Mouse (Mus musculus) small intestine, adult 2 months (tissue): ENCODE data around the gene Mgarp. TPM values are rescaled to one million over a fixed set of nuclear protein-coding genes. Genes with fewer than 3 reads are reported as not detected.
"Not testable (repeated sequence)": the region's sequence is repeated elsewhere in the genome, so short reads cannot be mapped to it uniquely, and the experiment has no call there.

ENCODE experiments used
- H3K27ac ChIP-seq: fragments of 200-500 bp; 2 replicates; pipeline ENCODE4 v1.5.1; 2012; ENCODE audit warnings: low read depth, low read length, control low read depth, inconsistent platforms; ENCODE audit not compliant: insufficient read depth
- H3K27me3 ChIP-seq: fragments of 200-500 bp; 2 replicates; pipeline ENCODE4 v1.6.1; 2012; ENCODE audit warnings: mild to moderate bottlenecking, moderate library complexity, low read length, inconsistent platforms; ENCODE audit not compliant: control insufficient read depth, insufficient read depth
- H3K36me3 ChIP-seq: fragments of 200-500 bp; 2 replicates; pipeline ENCODE4 v1.6.1; 2012; ENCODE audit warnings: mild to moderate bottlenecking, low read length, control low read depth, inconsistent platforms; ENCODE audit not compliant: control insufficient read depth, insufficient read depth
- H3K4me1 ChIP-seq: fragments of 200-500 bp; 2 replicates; pipeline ENCODE4 v1.6.1; 2012; ENCODE audit warnings: low read length, inconsistent platforms, mixed read lengths; ENCODE audit not compliant: control insufficient read depth, insufficient read depth, insufficient read length
- H3K4me3 ChIP-seq: fragments of 200-500 bp; 2 replicates; pipeline ENCODE4 v1.5.1; 2012; ENCODE audit warnings: low read depth, mild to moderate bottlenecking, control low read depth, inconsistent platforms, low read length, moderate library complexity
- CTCF ChIP-seq: fragments of 200-500 bp; IDR thresholded peaks from 2 replicates; pipeline ENCODE4 v1.5.1; 2012; ENCODE audit warnings: low read depth, mild to moderate bottlenecking, control low read depth, inconsistent platforms, low read length, moderate library complexity, mixed read lengths; ENCODE audit not compliant: insufficient replicate concordance, insufficient read length; ENCODE audit errors: extremely low read depth
- POLR2A ChIP-seq: fragments of 200-500 bp; IDR thresholded peaks from 2 replicates; pipeline ENCODE4 v1.6.1; 2012; ENCODE audit warnings: low read depth, mild to moderate bottlenecking, control low read depth, inconsistent platforms, low read length, moderate library complexity
- WGBS: fragments of 180-500 bp; shearing (Covaris S2); methylation state at CpG from one replicate; pipeline ENCODE4 v1.1.7; 2018; 5-methylcytosine and 5-hydroxymethylcytosine counted together
- polyA plus RNA-seq: library from polyadenylated mRNA; depleted of rRNA; stranded (reverse); fragments of >200 nt; gene quantifications from 2 replicates; pipeline ENCODE4 v1.2.3, GENCODE M21; 2012

Mgarp gene
- polyA plus RNA-seq, 1 experiment = 0.37 TPM

DNA sequence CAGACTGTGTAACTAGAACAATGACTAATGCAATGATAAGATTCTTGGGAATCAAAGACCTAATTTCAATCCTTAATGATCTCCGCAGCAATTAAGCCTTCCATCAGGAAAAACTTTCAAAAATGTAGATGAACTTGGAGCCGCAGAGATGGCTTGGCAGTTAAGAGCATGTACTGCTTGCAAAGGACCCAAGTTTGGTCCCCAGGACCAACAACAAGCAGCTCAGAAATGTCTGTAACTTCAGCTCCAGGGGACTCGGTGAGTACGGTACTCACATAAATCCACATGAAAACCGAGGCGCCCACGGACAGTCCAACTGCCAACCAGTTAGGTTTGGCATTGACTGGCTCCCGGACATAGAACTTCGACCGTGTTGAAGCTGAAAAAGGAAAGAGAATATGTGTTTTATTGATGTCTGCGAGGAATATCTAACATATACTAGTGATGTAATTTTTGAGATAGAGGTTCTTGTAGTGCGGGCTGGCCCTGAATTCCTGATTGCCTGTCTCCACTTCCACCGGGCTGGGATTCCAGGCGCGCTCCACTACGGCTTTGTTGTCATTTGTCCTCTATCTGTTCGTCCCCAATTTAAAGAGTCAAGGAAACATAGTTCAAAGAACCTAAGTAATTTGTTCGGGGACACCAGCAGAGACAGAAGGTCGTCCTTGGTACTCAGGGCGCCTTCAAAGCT is 11.5 kb upstream of the Mgarp start:
- no peaks in the 10 kb centered on the region for H3K27me3 ChIP-seq
- TF ChIP-seq POLR2A (no peak), CTCF (no peak)
- H3K36me3 ChIP-seq = peaks cover 20% of the 10 kb centered on the region
- H3K4me3 ChIP-seq = peak overlapping the region; percentile 94
- peak overlapping the region; percentile 65; the same call in 1 of the 2 replicates for H3K27ac ChIP-seq
- no peaks in the 10 kb centered on the region for H3K4me1 ChIP-seq
- WGBS = 12% methylated on average over 20 of the region's 20 CpGs

DNA sequence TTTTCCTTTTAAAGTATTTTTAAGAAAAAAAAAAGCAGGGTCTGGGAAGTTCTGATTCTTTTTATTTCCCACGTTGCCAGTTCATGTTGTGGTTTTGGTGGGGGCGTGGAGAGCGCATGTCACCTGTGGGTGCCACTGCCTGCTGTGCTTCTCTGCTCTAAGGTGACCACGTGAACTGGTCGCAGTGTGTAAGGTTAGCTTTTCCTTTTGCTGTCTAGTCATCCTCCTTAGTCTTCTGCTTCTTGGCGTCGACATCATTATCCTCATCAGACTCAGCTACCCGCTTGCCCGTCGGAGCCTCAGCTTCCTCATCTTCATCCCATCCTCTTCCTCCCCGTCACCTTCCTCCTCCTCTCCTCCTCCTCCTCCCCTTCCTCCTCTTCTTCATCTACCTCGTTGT is 6.1 kb upstream of the Mgarp start:
- Histone ChIP-seq H3K27me3 (0 out of 2 replicates have a peak, but pooled peaks cover 2% of the 10 kb centered on the region), H3K4me1 (no peaks in the 10 kb centered on the region), H3K27ac (no peak overlapping the region), H3K36me3 (peaks cover 20% of the 10 kb centered on the region), H3K4me3 (no peak overlapping the region)
- TF ChIP-seq POLR2A (no peak), CTCF (no peak)
- 90% methylated on average over 12 of the region's 12 CpGs for WGBS

GRCm38 (mm10) chr3:51402054-51402453 is 5.5 kb upstream of the Mgarp start:
- not testable (repeated sequence) for H3K4me3 ChIP-seq, H3K27me3 ChIP-seq, H3K27ac ChIP-seq, H3K4me1 ChIP-seq
- peaks cover 20% of the 10 kb centered on the region for H3K36me3 ChIP-seq
- WGBS = 72% methylated on average over 4 of the region's 4 CpGs

GRCm38 (mm10) chr3:51400682-51401081 is 4.1 kb upstream of the Mgarp start:
- Histone ChIP-seq H3K4me3 (no peak overlapping the region), H3K36me3 (peaks cover 11% of the 10 kb centered on the region), H3K27ac (no peak overlapping the region), H3K4me1 (peaks cover 2% of the 10 kb centered on the region; the same call in 1 of the 2 replicates), H3K27me3 (0 out of 2 replicates have a peak, but pooled peaks cover 5% of the 10 kb centered on the region)
- TF ChIP-seq POLR2A = no peak
- TF ChIP-seq CTCF = no peak
- WGBS = 59% methylated on average over 10 of the region's 10 CpGs

DNA sequence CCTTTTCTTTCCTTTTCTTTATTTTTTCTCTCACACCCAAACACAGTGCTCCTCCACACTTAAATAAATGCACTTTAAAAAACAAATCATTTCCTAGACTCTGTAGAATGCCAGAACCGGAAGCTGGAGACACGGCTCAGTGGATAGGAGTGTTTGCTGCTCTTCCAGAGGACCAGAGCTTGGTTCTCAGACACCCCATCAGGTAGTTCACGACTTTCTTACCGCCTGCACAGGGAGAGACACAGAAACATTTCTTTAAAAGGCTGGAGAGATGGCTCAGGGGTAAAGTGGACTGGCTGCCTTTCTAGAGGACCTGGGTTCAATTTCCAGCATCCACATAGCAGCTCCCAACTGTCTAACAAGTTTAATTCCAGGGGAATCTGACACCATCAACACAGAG is 3.0 kb upstream of the Mgarp start:
- H3K4me1 ChIP-seq = peaks cover 2% of the 10 kb centered on the region; the same call in 1 of the 2 replicates
- no peak for TF ChIP-seq CTCF
- no peak for TF ChIP-seq POLR2A
- H3K36me3 ChIP-seq = peaks cover 11% of the 10 kb centered on the region
- H3K27me3 ChIP-seq = 0 out of 2 replicates have a peak, but pooled peaks cover 7% of the 10 kb centered on the region
- WGBS = 59% methylated on average over 4 of the region's 4 CpGs
- no peak overlapping the region for H3K4me3 ChIP-seq
- no peak overlapping the region for H3K27ac ChIP-seq

- 45% methylated on average over 3 of the region's 3 CpGs for WGBS
- Histone ChIP-seq H3K4me3 (no peak overlapping the region), H3K27me3 (0 out of 2 replicates have a peak, but pooled peaks cover 7% of the 10 kb centered on the region), H3K27ac (no peak overlapping the region), H3K36me3 (peaks cover 4% of the 10 kb centered on the region), H3K4me1 (peaks cover 2% of the 10 kb centered on the region; the same call in 1 of the 2 replicates)
- TF ChIP-seq CTCF (no peak), POLR2A (no peak)
Measured at GRCm38 (mm10) chr3:51398667-51399066, 2.1 kb upstream of the Mgarp start.

DNA sequence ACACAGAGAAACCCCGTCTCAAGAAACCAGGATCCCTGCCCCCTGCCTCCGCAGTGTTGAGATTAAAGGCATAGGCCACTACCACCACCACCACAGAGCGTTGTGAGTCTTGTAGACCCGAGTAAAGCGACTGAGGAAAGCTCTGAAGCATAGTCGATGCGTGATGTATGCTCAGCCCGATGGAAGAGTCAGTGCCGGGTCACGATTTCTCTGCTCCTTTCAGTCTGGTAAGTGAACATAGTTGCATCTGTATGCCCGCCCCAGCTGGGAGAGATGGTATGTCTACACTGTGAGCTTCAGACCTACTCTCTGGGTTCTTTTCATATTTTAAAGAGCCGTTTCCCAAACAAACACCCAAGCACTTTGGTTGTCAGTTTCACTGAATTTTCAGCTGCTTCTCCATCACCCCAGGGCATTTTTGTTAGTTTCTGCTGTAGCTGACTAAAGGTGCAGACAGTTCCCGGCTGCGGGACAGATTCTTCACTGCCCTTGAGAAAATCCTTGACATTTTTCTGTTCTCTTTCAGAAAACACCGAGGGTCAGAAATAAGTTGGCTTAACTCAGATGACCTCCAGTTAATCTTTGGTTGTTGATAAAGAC is 1.3 kb upstream of the Mgarp start:
- Histone ChIP-seq H3K4me1 (peaks cover 2% of the 10 kb centered on the region; the same call in 1 of the 2 replicates), H3K36me3 (no peaks in the 10 kb centered on the region), H3K4me3 (no peak overlapping the region), H3K27me3 (0 out of 2 replicates have a peak, but pooled peaks cover 7% of the 10 kb centered on the region), H3K27ac (no peak overlapping the region)
- WGBS = 78% methylated on average over 15 of the region's 15 CpGs
- TF ChIP-seq POLR2A = no peak
- no peak for TF ChIP-seq CTCF
